Mouse (Mus musculus): ENCODE data around the gene Fcer1g. TPM values are rescaled to one million over a fixed set of nuclear protein-coding genes. Genes with fewer than 3 reads are reported as not detected.

Fcer1g gene
- total RNA-seq, 4 experiments from 2014 or later: 0.85 to 3.1 (median 2.3) TPM

- DNase-seq (ENCODE audit: low spot score in 2 of 2): no peak
These were observed 46.1 kb downstream of the Fcer1g start for GRCm38 (mm10) chr1:171187851-171188700.

GRCm38 (mm10) chr1:171185655-171186054 is 48.5 kb downstream of the Fcer1g start:
- no peak for DNase-seq (ENCODE audit: low spot score in 2 of 2)

GRCm38 (mm10) chr1:171184314-171184713 is 49.9 kb downstream of the Fcer1g start:
- DNase-seq (ENCODE audit: low spot score in 2 of 2): peak in 1 of 2 experiments; percentile 34

- DNase-seq (ENCODE audit: low spot score in 2 of 2): peak; percentile 33 to 49
These were observed 50.5 kb downstream of the Fcer1g start for GRCm38 (mm10) chr1:171183620-171184019.

GRCm38 (mm10) chr1:171183025-171183424 is 51.1 kb downstream of the Fcer1g start:
- DNase-seq (ENCODE audit: low spot score in 2 of 2): no peak

Other genes with a start within 250 kb of the Fcer1g start
- gene Fcgr4, start 215.4 kb downstream of the Fcer1g start, total RNA-seq (2022): not detected
- gene Fcgr3, start 169.4 kb downstream of the Fcer1g start, total RNA-seq (2022): 1 to 10 TPM in 3 of 4 experiments, under 1 TPM in 1; 0.73 to 1.8 (median 1.4) TPM
- 1 to 10 TPM in 3 of 4 experiments, under 1 TPM in 1; 0.56 to 1.3 (median 1.2) TPM for gene Cfap126, start 120.4 kb downstream of the Fcer1g start, total RNA-seq (2022)
- 100 to 1,000 TPM; 597 to 760 (median 703) TPM for gene Sdhc, start 83.8 kb downstream of the Fcer1g start, total RNA-seq (2022)
- 10 to 100 TPM in 3 of 4 experiments, 1 to 10 TPM in 1; 5.2 to 26.1 (median 16.9) TPM for gene Mpz, start 83.7 kb downstream of the Fcer1g start, total RNA-seq (2022)
- gene Pcp4l1, start 38.1 kb downstream of the Fcer1g start, total RNA-seq (2022): 10 to 100 TPM; 40.2 to 94.7 (median 71.0) TPM
- gene Nr1i3, start 20.4 kb downstream of the Fcer1g start, total RNA-seq (2022): under 1 TPM in 1 of 4 experiments, not detected in 3; 0.21 TPM
- gene Tomm40l, start 11.9 kb downstream of the Fcer1g start, total RNA-seq (2022): 10 to 100 TPM; 46.4 to 50.9 (median 50.4) TPM
- gene Apoa2, start 9.3 kb downstream of the Fcer1g start, total RNA-seq (2022): 1 to 10 TPM in 2 of 4 experiments, not detected in 2; 1.5 to 6.1 TPM
- gene Adamts4, start 16.1 kb upstream of the Fcer1g start, total RNA-seq (2022): under 1 TPM in 2 of 4 experiments, not detected in 2; 0.09 to 0.36 TPM
- gene Ndufs2, start 17.0 kb upstream of the Fcer1g start, total RNA-seq (2022): 100 to 1,000 TPM; 830 to 997 (median 868) TPM
- 10 to 100 TPM in 2 of 4 experiments, 1 to 10 TPM in 2; 8.7 to 14.1 (median 10.9) TPM for gene B4galt3, start 36.0 kb upstream of the Fcer1g start, total RNA-seq (2022)
- 10 to 100 TPM in 2 of 4 experiments, 1 to 10 TPM in 2; 7.3 to 10.7 (median 9.0) TPM for gene Ppox, start 46.8 kb upstream of the Fcer1g start, total RNA-seq (2022)
- 10 to 100 TPM; 15.3 to 19.3 (median 16.2) TPM for gene Usp21, start 53.6 kb upstream of the Fcer1g start, total RNA-seq (2022)
- gene Ufc1, start 60.7 kb upstream of the Fcer1g start, total RNA-seq (2022): 100 to 1,000 TPM; 102 to 110 (median 106) TPM
- 10 to 100 TPM; 31.9 to 39.7 (median 37.3) TPM for gene Dedd, start 94.8 kb upstream of the Fcer1g start, total RNA-seq (2022)
- gene Nit1, start 111.3 kb upstream of the Fcer1g start, total RNA-seq (2022): 10 to 100 TPM; 25.6 to 30.3 (median 29.0) TPM
- gene Pfdn2, start 111.3 kb upstream of the Fcer1g start, total RNA-seq (2022): 100 to 1,000 TPM in 2 of 4 experiments, 10 to 100 TPM in 2; 46.7 to 104 (median 77.5) TPM
- not detected for gene Klhdc9, start 126.4 kb upstream of the Fcer1g start, total RNA-seq (2022)
- not detected for gene Nectin4, start 135.7 kb upstream of the Fcer1g start, total RNA-seq (2022)
- gene Arhgap30, start 154.6 kb upstream of the Fcer1g start, total RNA-seq (2022): under 1 TPM; 0.34 to 0.63 (median 0.44) TPM
- 10 to 100 TPM; 29.3 to 35.5 (median 33.0) TPM for gene Usf1, start 176.9 kb upstream of the Fcer1g start, total RNA-seq (2022)
- under 1 TPM in 2 of 4 experiments, not detected in 2; 0.51 to 0.58 TPM for gene Tstd1, start 184.5 kb upstream of the Fcer1g start, total RNA-seq (2022)
- gene F11r, start 203.2 kb upstream of the Fcer1g start, total RNA-seq (2022): 1 to 10 TPM; 3.6 to 5.9 (median 4.2) TPM

All from gastrocnemius, adult 8-10 months (tissue).